Mouse (Mus musculus) myocyte (in vitro differentiated cells): ENCODE results near the gene Gm11034.

Experiments used
- MAX ChIP-seq: IDR thresholded peaks from one replicate; pipeline ENCODE4 v1.6.1; 2011; ENCODE audit warnings: low read depth, mild to moderate bottlenecking, control low read depth
- MYOG ChIP-seq, 3 experiments: IDR thresholded peaks; one replicate each; pipeline ENCODE4 v1.6.1; 2011; ENCODE audit warnings: control low read depth in 2 of 3, low read depth in 2 of 3, mild to moderate bottlenecking in 2 of 3; ENCODE audit not compliant: insufficient read length in 2 of 3, control insufficient read depth in 1 of 3, insufficient read depth in 1 of 3

DNA sequence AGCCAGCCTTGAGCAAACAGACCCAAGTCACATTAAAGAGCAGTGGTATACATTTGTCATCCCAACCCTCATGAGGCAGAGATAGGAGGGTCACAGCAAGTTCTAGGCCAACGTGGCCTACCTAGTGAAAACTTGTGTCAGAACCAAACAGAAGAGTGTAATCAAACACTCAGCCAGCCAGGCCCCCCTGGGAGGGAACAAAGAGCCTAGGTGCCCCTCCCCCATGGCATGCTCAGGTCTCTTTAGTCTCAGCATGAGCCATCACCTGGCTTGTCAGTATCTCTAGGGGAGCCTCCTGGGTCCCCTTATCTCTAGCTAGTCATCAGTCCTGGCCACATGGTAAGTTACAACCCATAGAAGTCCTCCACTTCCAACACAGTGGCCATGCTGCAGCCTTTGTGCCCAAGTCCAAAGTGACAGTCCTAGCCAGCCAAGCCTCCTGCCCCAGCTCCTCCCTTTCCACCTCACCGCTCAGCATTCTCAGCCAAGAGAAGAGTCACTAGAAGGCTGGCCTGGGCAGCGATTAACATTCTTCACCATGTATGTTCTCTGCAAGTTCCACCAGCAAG, 43.7 kb downstream of the Gm11034 start:
- TF ChIP-seq MAX: no peak
- no peak for TF ChIP-seq MYOG (IDR thresholded peaks at IDR 0.05; ENCODE audit: control insufficient read depth in 1 of 3, insufficient read depth in 1 of 3, insufficient read length in 2 of 3, low read depth in 2 of 3)
